Mouse (Mus musculus): ENCODE results near the gene Nxpe2. TPM values are rescaled to one million over a fixed set of nuclear protein-coding genes. Genes with fewer than 3 reads are reported as not detected.

Gene Nxpe2
- 2.3 and 2.9 TPM in 2 replicates for polyA plus RNA-seq (2016; fragmentation: Nextera tagmentation; extraction: Ambion mirVana)

GRCm38 (mm10) chr9:48353148-48353698, at the start of gene Nxpe2:
TSS of gene Nxpe2 (minus strand) at chr9:48353454.
- Histone ChIP-seq H3K4me3 (no peak within 1 kb of the TSS), H3K9me3 (no peaks in the 10 kb centered on the region), H3K27ac (peak within 1 kb of the TSS; percentile 47; the same call in 1 of the 2 replicates), H3K36me3 (no peaks in the 10 kb centered on the region), H3K4me1 (peaks cover 8% of the 10 kb centered on the region; the same call in 1 of the 2 replicates), H3K27me3 (ENCODE audit: insufficient read depth, poor library complexity, severe bottlenecking) (no peaks in the 10 kb centered on the region)
- no peak for DNase-seq (ENCODE audit: low spot score)
- WGBS: 53% methylated on average over 2 of the region's 2 CpGs

GRCm38 (mm10) chr9:48389983-48390382, 36.7 kb upstream of the Nxpe2 start:
- H3K27ac ChIP-seq: no peak overlapping the region
- DNase-seq (ENCODE audit: low spot score): no peak
- WGBS: 70% methylated on average over 3 of the region's 3 CpGs

GRCm38 (mm10) chr9:48388451-48388850, 35.2 kb upstream of the Nxpe2 start:
- no peak for DNase-seq (ENCODE audit: low spot score)
- WGBS: 70% methylated on average over 4 of the region's 4 CpGs
- H3K27me3 ChIP-seq (ENCODE audit: insufficient read depth, poor library complexity, severe bottlenecking): no peaks in the 10 kb centered on the region
- no peaks in the 10 kb centered on the region for H3K9me3 ChIP-seq
- H3K27ac ChIP-seq: no peak overlapping the region
- no peaks in the 10 kb centered on the region for H3K36me3 ChIP-seq
- H3K4me3 ChIP-seq: no peak overlapping the region
- no peaks in the 10 kb centered on the region for H3K4me1 ChIP-seq

More at GRCm38 (mm10) chr9:48389983-48390382, 36.7 kb upstream of the Nxpe2 start:
- Histone ChIP-seq H3K27me3 (ENCODE audit: insufficient read depth, poor library complexity, severe bottlenecking) (no peaks in the 10 kb centered on the region), H3K4me3 (no peak overlapping the region), H3K36me3 (no peaks in the 10 kb centered on the region), H3K4me1 (no peaks in the 10 kb centered on the region), H3K9me3 (no peaks in the 10 kb centered on the region)

GRCm38 (mm10) chr9:48374357-48374756, 21.1 kb upstream of the Nxpe2 start:
- WGBS: 54% methylated on average over 2 of the region's 2 CpGs
- Histone ChIP-seq H3K36me3 (no peaks in the 10 kb centered on the region), H3K4me3 (no peak overlapping the region), H3K27me3 (ENCODE audit: insufficient read depth, poor library complexity, severe bottlenecking) (no peaks in the 10 kb centered on the region), H3K9me3 (no peaks in the 10 kb centered on the region), H3K4me1 (no peaks in the 10 kb centered on the region), H3K27ac (no peak overlapping the region)
- DNase-seq (ENCODE audit: low spot score): no peak

GRCm38 (mm10) chr9:48373232-48373878, 20.1 kb upstream of the Nxpe2 start:
- WGBS: 74% methylated on average over 4 of the region's 4 CpGs
- H3K27me3 ChIP-seq (ENCODE audit: insufficient read depth, poor library complexity, severe bottlenecking): no peaks in the 10 kb centered on the region
- no peak for DNase-seq (ENCODE audit: low spot score)
- no peak overlapping the region for H3K4me3 ChIP-seq
- no peaks in the 10 kb centered on the region for H3K9me3 ChIP-seq
- no peaks in the 10 kb centered on the region for H3K36me3 ChIP-seq
- no peak overlapping the region for H3K27ac ChIP-seq
- H3K4me1 ChIP-seq: no peaks in the 10 kb centered on the region

- Histone ChIP-seq H3K4me1 (peaks cover 9% of the 10 kb centered on the region), H3K4me3 (no peak overlapping the region), H3K27me3 (ENCODE audit: insufficient read depth, poor library complexity, severe bottlenecking) (no peaks in the 10 kb centered on the region), H3K36me3 (no peaks in the 10 kb centered on the region), H3K27ac (peak overlapping the region; percentile 70; the same call in 1 of the 2 replicates), H3K9me3 (no peaks in the 10 kb centered on the region)
- no peak for DNase-seq (ENCODE audit: low spot score)
- 85% methylated on average over 6 of the region's 6 CpGs for WGBS
Observed at GRCm38 (mm10) chr9:48362743-48363142, 9.5 kb upstream of the Nxpe2 start.

GRCm38 (mm10) chr9:48361815-48362631, 8.8 kb upstream of the Nxpe2 start:
- no peaks in the 10 kb centered on the region for H3K36me3 ChIP-seq
- H3K27me3 ChIP-seq (ENCODE audit: insufficient read depth, poor library complexity, severe bottlenecking): no peaks in the 10 kb centered on the region
- H3K9me3 ChIP-seq: no peaks in the 10 kb centered on the region
- H3K27ac ChIP-seq: peak overlapping the region; percentile 70; the same call in 1 of the 2 replicates
- peak; percentile 89 for DNase-seq (ENCODE audit: low spot score)
- no peak overlapping the region for H3K4me3 ChIP-seq
- 41% methylated on average over 14 of the region's 14 CpGs for WGBS
- peaks cover 9% of the 10 kb centered on the region for H3K4me1 ChIP-seq

GRCm38 (mm10) chr9:48360826-48361225, 7.6 kb upstream of the Nxpe2 start:
- no peaks in the 10 kb centered on the region for H3K36me3 ChIP-seq
- DNase-seq (ENCODE audit: low spot score): no peak
- 73% methylated on average over 4 of the region's 4 CpGs for WGBS
- H3K4me3 ChIP-seq: no peak overlapping the region
- no peaks in the 10 kb centered on the region for H3K9me3 ChIP-seq
- H3K27ac ChIP-seq: no peak overlapping the region
- H3K4me1 ChIP-seq: peaks cover 9% of the 10 kb centered on the region
- H3K27me3 ChIP-seq (ENCODE audit: insufficient read depth, poor library complexity, severe bottlenecking): no peaks in the 10 kb centered on the region

GRCm38 (mm10) chr9:48357097-48357496, 3.8 kb upstream of the Nxpe2 start:
- H3K9me3 ChIP-seq: no peaks in the 10 kb centered on the region
- no peak overlapping the region for H3K27ac ChIP-seq
- no peaks in the 10 kb centered on the region for H3K36me3 ChIP-seq
- no peaks in the 10 kb centered on the region for H3K27me3 ChIP-seq (ENCODE audit: insufficient read depth, poor library complexity, severe bottlenecking)
- peaks cover 12% of the 10 kb centered on the region for H3K4me1 ChIP-seq
- 85% methylated on average over 3 of the region's 3 CpGs for WGBS
- no peak for DNase-seq (ENCODE audit: low spot score)
- H3K4me3 ChIP-seq: no peak overlapping the region

- Histone ChIP-seq H3K27ac (0 out of 2 replicates have a peak overlapping the region, but pooled peaks have one; percentile 36), H3K4me3 (no peak overlapping the region), H3K4me1 (peaks cover 8% of the 10 kb centered on the region; the same call in 1 of the 2 replicates), H3K27me3 (ENCODE audit: insufficient read depth, poor library complexity, severe bottlenecking) (no peaks in the 10 kb centered on the region), H3K36me3 (no peaks in the 10 kb centered on the region), H3K9me3 (no peaks in the 10 kb centered on the region)
- 41% methylated on average over 3 of the region's 3 CpGs for WGBS
- peak; percentile 79 for DNase-seq (ENCODE audit: low spot score)
Observed at GRCm38 (mm10) chr9:48354793-48355192, 1.5 kb upstream of the Nxpe2 start.

GRCm38 (mm10) chr9:48354122-48354521, 868 bp upstream of the Nxpe2 start:
- peaks cover 8% of the 10 kb centered on the region; the same call in 1 of the 2 replicates for H3K4me1 ChIP-seq
- H3K4me3 ChIP-seq: no peak overlapping the region
- no peaks in the 10 kb centered on the region for H3K27me3 ChIP-seq (ENCODE audit: insufficient read depth, poor library complexity, severe bottlenecking)
- H3K27ac ChIP-seq: no peak overlapping the region
- H3K9me3 ChIP-seq: no peaks in the 10 kb centered on the region
- H3K36me3 ChIP-seq: no peaks in the 10 kb centered on the region
- WGBS: 71% methylated on average over 4 of the region's 4 CpGs
- DNase-seq (ENCODE audit: low spot score): no peak

GRCm38 (mm10) chr9:48345866-48346265, 7.4 kb downstream of the Nxpe2 start:
- no peak for DNase-seq (ENCODE audit: low spot score)
- Histone ChIP-seq H3K27ac (no peak overlapping the region), H3K4me1 (no peaks in the 10 kb centered on the region), H3K27me3 (ENCODE audit: insufficient read depth, poor library complexity, severe bottlenecking) (no peaks in the 10 kb centered on the region), H3K4me3 (no peak overlapping the region), H3K9me3 (no peaks in the 10 kb centered on the region), H3K36me3 (no peaks in the 10 kb centered on the region)
- WGBS: 83% methylated on average over 3 of the region's 3 CpGs

GRCm38 (mm10) chr9:48345456-48345855, 7.8 kb downstream of the Nxpe2 start:
- H3K36me3 ChIP-seq: no peaks in the 10 kb centered on the region
- no peaks in the 10 kb centered on the region for H3K27me3 ChIP-seq (ENCODE audit: insufficient read depth, poor library complexity, severe bottlenecking)
- H3K4me3 ChIP-seq: no peak overlapping the region
- H3K4me1 ChIP-seq: peaks cover 2% of the 10 kb centered on the region; the same call in 1 of the 2 replicates
- WGBS: 82% methylated on average over 9 of the region's 9 CpGs
- no peak overlapping the region for H3K27ac ChIP-seq
- no peaks in the 10 kb centered on the region for H3K9me3 ChIP-seq
- DNase-seq (ENCODE audit: low spot score): no peak
